Mouse (Mus musculus): ENCODE results near the gene Atp5s. TPM values are rescaled to one million over a fixed set of nuclear protein-coding genes. Genes with fewer than 3 reads are reported as not detected.

Gene Atp5s
- total RNA-seq, 2 experiments from 2014 or later: 22.2 to 29.0 TPM

DNA sequence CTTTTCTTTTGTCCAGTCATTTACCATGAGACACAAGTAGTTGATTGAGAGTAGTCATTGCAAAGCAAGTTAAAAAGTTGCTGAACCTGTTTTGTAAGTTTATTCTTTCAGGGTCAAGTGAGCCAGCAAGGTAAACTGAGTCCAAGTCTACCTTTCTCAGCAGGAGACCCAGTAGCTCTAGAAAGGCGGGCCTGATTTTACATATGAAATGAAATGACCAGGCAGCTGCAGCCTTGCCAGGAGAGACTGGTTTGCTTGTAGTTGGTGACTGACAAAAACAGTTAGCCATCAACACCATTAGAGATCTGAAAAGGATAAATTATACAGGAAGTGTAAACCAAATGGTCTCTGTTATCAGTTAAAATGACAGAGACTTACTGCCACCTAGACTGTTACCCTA lies 5.6 kb downstream of the Atp5s start:
- DNase-seq (ENCODE audit: low spot score in 2 of 2): no peak

DNA sequence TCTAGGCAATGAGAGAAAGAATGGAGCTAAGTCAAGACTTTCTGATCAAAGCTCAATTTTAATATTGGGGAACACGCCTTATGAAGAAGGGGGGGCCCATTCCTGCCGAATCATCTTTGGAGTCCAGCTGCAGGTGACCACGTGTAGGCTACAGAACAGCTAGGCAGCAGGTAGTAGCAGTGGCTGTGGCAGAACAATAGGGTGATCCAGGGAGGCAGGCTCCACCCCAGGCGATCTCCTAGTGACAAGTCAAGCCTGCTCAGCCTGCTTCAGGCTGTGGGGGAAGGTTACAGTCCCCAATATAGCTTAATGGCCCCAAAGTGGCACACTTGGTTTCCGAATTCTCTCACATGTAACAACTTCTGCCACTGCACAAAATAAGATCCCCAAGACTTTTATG lies 7.5 kb downstream of the Atp5s start:
- no peak for DNase-seq (ENCODE audit: low spot score in 2 of 2)

DNA sequence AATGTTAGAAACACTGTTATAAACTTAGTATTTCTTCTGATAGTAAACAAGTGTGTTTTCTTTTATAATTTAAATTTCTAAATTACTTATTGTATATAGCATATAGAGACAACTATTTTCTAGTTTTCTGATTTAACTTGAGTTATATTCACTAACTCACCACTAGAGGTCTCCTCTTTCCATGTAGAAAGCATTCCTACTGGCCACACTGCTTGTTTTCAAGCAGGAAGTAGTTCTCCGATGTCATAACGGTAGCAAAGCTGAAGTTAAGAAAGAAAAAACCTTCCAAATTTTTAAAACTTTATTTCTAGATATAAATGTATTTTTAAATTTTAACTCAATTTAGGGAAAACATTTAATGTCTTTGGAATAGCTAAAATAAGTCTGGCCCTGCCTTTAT lies 8.8 kb downstream of the Atp5s start:
- DNase-seq (ENCODE audit: low spot score in 2 of 2): no peak

DNA sequence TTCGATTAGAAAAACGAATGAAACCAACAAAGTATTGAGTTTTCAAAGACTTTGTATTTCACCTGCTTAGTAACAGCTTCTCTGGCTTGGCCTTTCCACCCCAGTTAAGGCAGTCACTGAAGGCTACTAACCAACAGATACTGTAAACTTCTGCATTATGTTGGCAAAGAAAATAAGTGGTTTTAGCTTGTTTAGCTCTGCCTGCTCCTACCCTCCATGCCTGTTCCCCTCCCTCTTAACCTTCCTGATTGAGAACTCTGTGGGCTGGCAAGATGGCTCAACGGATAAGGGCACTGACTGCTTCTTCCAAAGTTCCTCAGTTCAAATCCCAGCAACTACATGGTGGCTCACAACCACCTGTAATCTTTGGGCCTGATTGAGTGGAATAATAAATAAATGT lies 9.2 kb downstream of the Atp5s start:
- no peak for DNase-seq (ENCODE audit: low spot score in 2 of 2)

DNA sequence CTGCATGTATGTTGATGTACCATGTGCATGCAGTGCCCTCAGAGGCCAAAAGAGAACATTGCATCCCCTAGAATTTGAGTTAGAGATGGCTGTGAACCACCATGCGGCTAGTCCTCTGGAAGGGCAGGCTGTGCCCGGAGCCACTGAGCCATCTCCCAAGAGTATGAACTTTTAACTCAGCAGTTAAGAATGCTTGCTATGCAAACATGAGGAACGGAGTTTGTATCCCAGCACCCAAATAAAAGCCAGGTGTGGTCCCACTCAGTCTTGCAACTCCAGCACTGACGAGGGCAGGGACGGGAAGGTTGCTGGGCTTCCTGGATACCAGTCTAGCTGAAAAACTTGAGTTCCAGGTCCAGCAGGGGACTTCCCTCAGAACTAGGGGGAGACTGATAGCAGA lies 17.2 kb downstream of the Atp5s start:
- DNase-seq (ENCODE audit: low spot score in 2 of 2): no peak

DNA sequence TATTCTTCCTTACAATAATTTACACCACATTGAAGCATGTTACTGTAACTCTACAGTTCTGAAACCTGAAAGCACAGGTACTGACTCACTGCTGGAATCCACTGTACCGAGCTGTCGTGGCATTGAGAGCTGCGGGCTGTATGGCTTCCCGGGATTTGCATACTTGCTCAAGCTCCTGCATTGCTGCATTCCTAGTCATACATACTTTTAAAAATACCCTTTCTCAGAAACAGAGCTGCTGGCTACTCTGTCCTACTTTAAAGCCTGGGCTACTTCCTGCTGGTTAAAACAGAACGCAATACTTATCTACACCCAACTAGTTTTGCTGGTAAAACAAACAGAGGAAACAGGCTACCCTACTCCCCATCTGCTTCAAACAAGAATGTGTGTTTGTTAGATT lies 19.4 kb downstream of the Atp5s start:
- no peak for DNase-seq (ENCODE audit: low spot score in 2 of 2)

DNA sequence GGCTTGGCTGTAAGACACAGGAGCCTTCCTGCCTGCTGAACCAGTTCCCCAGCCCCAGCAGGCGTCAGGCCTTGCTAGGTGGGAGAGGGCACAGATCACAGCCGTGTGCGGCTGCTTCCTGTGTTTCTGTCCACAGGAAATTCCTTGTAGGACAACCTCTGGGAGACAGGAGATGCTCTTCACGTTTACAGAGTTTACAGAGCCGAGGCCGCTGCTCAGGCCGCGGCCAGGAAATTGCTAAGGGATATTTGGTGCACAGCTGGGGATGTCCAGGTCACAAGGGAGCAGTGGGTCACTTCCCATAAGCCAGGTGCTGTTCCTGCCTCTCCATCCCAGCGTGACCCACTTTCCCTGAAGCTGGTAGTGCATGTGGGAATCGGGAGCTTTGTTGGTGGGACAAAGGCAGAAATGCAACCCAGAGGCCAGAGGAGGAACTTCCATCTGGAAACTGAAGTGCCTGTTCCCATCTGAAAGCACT lies 27.2 kb downstream of the Atp5s start:
- DNase-seq (ENCODE audit: low spot score in 2 of 2): no peak

DNA sequence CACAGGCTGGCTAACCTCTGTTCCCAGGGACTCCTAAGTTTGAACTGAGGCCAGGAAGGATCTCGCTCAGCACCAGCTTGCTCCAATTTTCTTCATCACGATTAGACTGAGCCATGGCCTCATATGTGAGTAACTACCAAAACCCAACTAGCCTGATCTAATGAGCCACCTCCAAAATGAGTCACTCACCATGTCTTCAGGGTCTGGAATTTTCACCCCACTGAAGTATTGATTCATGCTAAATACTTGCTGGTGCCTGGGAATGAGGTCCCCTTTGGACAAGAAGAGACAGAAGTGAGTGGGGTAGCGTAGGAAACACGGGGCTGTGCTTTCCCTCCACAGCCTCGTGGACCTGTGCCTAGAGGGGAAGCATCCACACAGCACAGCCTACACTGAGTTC lies 29.2 kb downstream of the Atp5s start:
- no peak for DNase-seq (ENCODE audit: low spot score in 2 of 2)

DNA sequence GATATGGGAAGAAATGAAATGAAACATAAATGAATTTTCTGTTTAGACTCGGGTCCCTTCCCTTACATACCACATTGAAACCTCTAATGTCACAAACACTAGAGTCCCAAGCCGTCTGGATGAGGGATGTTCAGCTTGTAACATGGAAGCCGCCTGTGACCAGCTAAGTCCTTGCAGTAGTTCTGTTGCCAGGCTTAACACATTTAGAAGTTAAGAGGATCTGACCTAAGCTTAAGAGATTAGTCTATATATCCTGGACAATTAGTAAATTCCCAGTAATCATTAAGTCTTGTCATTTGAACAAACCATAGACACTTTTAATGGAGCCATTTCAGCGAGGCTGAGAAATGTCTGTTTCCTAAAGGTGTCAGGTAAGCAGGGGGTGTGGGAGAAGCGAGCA lies 31.3 kb downstream of the Atp5s start:
- no peak for DNase-seq (ENCODE audit: low spot score in 2 of 2)

DNA sequence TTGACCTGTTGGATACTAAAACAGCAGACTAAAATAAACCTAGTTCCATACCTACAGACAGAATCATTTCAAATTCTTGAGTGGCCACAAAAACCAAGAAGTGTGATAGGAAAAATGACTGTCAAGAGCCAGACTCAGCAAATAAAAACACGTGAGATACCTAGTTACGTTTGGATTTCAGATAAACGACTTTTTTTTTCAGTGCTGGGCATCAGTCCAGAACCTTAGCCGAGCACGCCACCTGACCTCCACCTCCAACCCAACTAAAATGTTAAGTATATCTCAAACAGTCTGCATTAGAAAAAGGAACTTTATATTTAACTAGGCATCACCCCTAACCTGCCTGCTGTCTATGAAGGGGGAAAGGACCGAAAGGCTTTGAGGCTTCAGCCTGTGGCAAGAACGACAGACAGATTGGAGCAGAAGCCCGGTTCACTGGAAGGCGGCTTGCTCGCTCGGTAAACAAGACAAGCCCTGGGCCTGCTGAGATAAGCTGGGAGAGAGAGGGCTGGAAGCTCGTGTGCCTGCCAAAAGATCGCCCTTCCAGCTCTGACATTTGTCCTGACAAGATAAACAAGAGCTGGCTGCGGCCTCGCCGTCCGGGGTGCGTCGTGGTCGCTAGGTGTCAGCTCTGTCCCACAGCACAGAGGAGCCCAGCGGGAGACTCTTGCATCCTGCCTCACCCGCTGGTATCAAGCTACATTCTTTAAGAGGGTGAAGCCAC lies 32.8 kb downstream of the Atp5s start:
- DNase-seq (ENCODE audit: low spot score in 2 of 2): peak; percentile 51 to 71

DNA sequence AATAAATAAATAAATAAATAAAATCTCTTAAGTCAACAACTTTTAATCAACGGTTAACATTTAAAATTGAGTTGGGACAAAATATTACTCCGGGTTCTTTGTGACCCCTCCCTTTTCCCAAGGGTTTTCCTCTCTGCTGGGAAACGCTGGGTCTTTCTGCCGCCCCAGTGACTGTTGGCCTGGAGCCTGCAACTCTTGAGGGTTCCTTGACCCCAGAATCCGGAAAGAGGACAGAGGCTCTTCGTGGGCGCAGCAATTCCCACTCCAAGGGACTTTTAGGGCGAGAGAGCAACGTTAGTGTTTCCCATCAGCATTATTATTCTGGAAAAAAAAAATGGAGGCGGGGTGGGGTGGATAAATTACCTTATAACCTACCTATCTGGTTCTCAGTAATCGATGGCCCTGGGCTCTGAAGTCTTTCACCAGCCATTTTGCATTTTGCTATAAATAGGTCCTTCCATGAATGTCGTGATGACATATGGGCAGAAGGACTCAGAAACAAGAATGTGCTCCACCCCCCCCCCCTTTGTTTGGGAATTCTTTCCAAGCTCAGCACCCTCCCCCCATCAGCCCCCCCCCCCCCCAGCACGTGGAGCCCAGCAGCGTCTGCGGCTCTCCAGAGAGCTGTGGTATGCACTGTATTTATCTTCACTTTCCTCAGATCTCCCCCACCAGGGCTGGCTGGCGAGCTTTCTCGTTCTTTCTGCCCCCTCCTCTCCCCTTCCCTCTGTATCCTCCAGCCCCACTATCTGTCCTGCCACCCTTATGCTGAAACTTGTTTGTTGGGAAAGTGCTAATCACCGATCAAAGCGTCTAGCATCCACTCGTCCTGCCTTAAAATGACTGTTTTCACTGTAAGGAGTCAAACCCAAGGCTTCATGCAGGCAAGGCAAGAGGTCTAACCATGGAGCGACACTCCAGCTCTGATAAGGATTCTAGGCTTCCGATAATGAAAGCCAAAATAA lies 33.8 kb downstream of the Atp5s start:
- DNase-seq (ENCODE audit: low spot score in 2 of 2): no peak

DNA sequence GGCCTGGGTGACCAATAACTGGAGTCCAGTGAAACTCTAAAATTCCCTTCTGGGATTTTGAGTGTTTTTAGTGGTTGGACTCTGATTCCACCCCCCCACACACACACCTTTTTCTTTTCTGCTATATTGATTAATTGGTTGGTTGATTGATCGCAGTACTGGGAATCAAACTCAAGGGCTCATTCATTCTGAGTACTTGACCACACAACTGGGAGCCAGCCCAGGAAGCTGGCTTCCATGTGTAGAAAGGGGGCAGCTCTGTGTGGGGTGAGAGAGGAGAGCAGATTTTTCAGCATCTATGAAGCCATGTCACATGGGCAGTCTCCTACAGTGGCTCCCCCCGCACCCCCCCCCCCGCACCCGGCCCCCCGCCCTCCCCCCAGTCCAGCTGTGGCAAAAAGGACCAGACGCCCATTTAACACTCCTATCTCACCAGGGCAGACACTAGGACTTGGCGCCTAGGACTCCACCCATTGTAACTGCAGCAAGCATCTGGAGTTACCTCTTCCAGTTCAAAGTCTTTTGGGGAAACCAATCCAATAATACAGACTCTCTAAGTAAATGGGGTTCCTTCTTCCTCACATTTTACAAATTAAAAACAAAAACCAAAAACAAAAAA lies 34.6 kb downstream of the Atp5s start:
- no peak for DNase-seq (ENCODE audit: low spot score in 2 of 2)

DNA sequence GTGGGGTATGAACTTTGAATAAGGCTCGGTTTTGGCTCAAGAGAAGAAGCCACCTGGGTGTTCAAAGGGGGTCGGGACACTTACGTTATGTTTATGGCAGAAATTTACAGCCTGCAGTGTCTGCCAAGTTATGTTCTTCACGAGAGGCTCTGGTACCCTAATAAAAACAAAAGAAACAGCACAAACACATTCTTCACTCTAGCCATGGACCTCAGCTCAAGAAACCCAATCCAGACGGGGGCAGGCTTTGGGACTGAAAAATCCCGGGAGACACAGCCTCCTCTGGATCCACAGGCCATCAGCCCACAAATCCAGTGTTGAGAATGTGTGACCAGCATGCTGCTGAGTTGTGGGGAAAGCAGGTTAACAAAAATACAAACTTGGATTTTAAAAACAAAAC lies 35.3 kb downstream of the Atp5s start:
- DNase-seq (ENCODE audit: low spot score in 2 of 2): no peak

DNA sequence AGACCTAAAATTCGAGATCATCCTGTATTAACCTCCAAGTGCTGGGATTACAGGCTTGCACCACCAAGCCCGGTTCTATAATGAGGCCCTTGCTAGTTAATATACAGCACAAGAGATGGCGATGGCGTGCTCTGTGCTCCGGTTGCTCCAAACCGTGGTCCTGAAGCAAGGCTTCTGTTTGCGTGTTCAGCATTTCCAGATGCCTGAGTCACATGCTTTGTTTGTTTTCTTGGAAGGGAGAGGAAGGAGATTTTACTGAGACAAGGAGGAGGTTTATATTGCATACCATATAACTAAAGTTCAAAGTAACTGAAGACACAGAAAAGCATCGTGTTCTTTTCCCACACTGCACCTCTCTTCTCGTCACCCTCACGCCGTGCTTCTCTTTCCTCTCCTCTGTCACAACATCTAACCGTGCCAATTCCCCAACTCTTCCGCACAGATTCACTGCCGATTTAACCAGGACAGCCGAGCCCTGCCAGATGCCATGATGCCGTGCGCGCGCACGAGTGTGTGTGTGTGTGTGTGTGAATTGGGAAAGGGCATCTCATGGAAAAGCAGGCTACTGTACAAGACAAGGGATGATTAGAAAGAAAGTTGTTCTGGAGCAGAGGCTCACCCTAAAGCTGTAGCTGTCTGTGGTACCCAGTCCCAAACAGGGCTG lies 36.1 kb downstream of the Atp5s start:
- DNase-seq (ENCODE audit: low spot score in 2 of 2): no peak

DNA sequence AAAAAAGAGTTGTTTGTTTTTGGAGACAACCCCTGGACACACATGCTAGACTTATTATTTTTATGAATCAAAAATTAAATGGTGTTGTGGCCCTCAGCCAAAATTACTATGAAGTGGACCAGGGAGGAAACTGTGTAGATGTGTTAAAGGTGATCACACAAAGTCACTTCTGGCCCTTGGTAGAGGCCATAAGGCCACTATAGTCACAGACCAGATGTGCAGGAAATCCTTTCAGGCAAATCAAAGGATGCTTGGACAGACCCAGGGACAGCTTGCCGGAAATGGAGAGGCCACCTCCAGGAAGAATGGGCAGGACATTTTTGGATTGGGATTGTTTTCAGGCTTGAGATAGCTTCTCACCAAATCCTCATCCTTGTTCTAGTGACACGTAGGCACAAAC lies 36.9 kb downstream of the Atp5s start:
- DNase-seq (ENCODE audit: low spot score in 2 of 2): no peak

DNA sequence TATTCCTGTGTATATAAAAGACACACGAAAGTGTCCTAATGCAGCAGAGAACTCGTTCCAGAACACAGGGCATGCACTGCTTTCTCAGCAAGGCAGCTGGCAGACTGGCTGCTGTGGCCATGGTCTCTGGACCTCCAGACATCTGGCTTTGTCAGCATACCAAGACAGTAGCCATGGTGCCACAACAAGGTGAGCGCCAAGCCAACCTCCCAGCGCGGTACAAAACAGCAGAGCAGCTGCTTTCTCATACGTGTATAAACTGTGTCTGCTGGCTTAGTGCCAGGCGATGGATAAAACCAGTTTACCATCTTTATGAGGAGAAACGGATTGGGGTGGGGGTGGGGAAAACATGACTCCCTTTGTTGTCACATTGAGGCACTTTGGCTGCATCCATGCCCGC lies 40.8 kb downstream of the Atp5s start:
- DNase-seq (ENCODE audit: low spot score in 2 of 2): no peak

DNA sequence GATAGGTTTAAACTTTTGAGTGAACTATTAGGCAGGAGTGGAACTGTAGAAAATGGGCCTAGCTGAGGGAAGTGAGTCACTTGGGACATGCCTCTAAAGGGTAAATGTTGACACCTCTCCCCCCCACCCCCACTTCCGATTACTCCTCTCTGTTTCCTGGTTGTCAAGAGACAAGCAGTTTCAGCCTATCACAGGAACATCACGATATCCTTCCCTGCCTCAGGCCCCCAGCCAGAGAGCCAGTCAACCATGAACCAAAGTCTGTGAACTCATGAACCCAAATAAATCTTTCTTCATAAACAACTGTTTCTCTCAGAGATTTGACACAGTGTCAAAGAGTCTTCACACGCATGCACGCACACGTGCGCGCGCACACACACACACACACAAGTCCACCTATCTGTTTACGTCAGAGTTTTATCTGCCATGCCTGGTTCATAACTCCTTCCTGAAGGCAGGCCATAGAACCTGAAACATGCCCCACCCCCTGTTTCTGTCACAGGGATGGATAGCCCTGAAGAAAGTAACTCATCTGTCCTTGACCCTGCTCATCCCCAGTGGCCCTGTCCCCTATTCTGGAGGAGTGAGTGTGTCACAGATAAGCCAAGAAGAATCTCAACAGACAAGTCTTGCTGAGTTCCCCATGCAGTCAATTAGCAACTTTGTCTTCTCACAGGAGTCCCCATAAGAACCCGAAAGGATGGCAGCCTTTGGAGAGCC lies 41.6 kb downstream of the Atp5s start:
- no peak for DNase-seq (ENCODE audit: low spot score in 2 of 2)

DNA sequence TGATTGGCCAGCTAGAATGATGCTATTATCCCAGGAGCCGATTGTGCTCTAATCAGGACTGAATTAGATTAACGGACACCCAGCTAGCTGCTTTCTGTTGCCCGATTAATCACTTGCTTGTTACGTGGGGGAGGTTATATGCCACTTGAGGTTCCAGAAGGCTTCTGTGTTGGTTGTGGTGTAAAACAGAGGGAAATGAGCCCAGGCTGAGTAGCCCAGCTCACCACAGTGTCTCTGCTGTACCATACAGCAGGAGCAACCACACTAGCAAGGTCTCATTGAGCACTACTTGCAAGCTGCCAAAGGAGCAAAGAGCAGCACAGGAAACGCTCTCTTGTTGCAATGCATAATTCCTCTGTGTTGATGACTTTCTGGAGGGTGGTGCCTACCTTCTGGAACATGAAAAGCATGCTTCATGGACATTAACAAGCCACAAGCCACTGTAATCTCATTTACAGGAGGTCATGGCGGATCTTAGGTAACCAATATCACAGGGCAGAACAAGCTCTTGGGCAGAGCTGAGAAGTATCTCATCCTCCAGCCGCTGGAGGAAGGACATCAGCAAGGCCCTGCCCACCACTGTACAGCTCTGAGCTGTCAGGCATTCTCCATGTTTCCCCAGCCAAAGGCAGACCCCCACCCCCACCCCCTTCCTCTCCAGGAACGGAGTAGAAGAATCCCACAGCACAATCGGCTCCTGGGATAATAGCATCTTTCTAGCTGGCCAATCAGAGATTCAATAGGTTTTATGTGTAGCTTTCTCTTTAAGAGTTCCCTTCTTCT lies 42.9 kb downstream of the Atp5s start:
- no peak for DNase-seq (ENCODE audit: low spot score in 2 of 2)

DNA sequence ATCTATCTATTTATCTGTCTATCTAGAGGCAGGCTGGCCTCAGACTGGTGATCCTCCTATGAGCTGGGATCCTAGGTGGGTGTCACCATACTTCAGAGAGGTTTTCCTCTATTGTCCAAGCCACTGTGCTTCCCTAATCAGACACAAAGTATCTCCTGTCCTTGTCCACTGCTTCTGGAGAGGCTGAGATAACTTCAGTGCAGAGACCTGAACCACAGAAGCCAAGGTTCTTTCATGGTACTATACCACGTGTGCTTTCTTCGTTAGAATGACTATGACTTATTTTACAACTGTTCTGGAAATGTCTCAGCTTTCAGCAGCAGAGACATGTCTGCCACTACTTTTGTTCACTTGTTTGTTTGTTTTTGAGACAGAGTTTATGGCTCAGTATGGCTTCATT lies 44.1 kb downstream of the Atp5s start:
- no peak for DNase-seq (ENCODE audit: low spot score in 2 of 2)
